Mouse (Mus musculus) effector memory CD4-positive, alpha-beta T cell, adult 5 months (primary cell): ENCODE data around the gene Clasp1. TPM values are rescaled to one million over a fixed set of nuclear protein-coding genes. Genes with fewer than 3 reads are reported as not detected.

Experiments
- polyA plus RNA-seq: library from polyadenylated mRNA; unstranded; fragments of 100-300 nt; shearing (Covaris generic); gene quantifications from one replicate; pipeline ENCODE4 v1.2.1, GENCODE M21; 2017

Clasp1 gene
- 31.0 TPM for polyA plus RNA-seq

DNA sequence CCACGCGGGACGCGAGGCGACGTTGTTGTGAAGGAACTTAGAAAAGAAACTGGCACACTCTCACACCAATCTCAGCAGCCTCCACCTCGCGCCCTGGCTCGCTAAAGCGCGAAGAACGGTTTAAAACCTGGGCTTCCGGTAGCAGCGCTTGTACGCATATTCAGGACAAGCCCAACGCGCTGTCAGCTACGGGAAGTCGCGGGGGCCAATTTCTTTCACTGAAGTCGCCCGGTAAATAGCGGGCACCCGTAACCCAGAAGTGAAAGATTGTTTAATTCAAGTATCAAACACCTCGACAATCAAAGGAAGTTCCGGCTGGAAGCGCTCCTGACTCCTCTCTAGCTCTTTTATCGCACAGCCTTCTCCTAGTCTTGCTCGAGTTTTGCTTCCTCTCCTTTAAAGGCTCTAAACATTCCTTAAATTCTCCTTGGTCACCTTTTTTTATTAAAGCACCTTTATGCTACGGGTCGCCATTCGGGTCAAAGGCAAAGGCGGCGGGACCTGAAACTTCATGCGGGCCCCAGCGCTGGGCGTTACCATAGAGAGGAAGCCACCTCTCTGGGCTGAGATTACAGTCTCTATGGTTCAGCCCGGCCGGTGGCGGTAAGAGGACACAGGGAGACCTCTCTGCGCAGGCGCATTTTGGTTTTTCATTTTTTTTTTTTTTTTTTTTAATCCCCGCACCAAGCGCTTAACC, at the start of gene Clasp1:
Gene Clasp1, plus strand, starts transcription at position 302 of the 697 bp plus-strand sequence.

GRCm38 (mm10) chr1:118627781-118628464, 239.1 kb downstream of the Clasp1 start, which contains the start of gene Tfcp2l1:
Tfcp2l1 (plus strand) TSS chr1:118627945.

Other genes with a start within 250 kb of the Clasp1 start
- gene Gm29106, start 212.5 kb upstream of the Clasp1 start, polyA plus RNA-seq, result 0.10 TPM
- gene Tsn, start 77.3 kb upstream of the Clasp1 start, polyA plus RNA-seq, result 146 TPM
- gene Nifk, start 67.2 kb upstream of the Clasp1 start, polyA plus RNA-seq, result 51.0 TPM
- 0.31 TPM for gene Tfcp2l1, start 238.9 kb downstream of the Clasp1 start, polyA plus RNA-seq